Mouse (Mus musculus): Measurements from ENCODE around the gene Prkra.
"Not testable (repeated sequence)": the region's sequence is repeated elsewhere in the genome, so short reads cannot be mapped to it uniquely, and the experiment has no call there.

Prkra gene

DNA sequence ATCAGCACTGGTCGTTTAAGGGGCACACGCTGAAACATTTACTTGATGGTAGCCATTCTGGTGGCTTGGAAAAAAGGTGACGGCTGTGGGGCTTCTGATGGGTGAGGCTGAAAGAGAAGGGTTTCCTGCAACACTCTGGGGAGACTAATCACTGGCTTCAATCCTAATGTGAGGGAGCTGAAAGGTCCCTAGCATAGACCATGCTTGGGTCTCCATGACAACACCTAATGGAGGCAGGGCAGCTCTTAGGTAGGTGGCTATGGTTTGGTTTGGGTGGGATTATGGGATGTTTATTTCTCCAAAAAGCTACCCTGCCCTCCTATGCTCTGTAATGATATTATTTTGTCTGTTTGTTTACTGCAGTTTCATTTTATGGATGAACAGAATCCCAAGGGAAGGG is 7.6 kb upstream of the Prkra start:
- DNase-seq (ENCODE audit: low spot score): no peak

DNA sequence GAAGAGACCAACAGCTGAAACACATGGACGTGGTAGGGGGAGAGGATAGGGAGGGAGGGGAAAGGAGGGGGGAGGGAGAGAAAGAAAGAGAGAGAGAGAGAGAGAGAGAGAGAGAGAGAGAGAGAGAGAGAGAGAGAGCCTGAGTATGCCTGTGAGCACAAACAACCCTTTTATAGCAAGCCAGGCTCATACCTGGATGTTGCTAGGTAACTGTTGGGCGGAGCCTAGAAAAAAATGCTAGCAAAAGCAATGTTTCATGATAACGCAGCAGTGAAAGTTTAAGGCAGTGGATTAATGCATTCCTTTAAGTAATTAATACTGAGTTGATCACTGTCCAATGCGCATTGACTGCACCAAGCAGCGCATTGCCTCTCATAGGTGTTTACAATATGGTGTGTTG is 6.8 kb upstream of the Prkra start:
- no peak for DNase-seq (ENCODE audit: low spot score)

DNA sequence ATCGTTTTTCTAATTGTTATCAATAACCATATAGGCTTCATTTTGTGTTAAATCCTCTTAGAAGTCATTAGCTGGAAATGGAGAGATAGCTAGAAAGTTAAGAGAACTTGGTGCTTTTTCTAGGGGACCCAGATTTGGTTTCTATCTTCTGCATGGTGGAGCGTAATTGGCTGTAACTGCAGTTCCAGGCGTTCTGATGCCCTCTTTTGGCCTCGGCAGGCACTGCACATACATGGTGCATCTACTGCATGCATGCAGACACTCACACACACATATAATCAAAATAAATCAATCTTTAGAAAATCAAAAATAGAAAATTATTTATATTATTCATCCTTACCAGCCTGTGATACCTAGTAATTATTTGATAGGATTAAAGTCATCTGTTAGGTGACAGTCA is 5.3 kb upstream of the Prkra start:
- DNase-seq (ENCODE audit: low spot score): no peak

DNA sequence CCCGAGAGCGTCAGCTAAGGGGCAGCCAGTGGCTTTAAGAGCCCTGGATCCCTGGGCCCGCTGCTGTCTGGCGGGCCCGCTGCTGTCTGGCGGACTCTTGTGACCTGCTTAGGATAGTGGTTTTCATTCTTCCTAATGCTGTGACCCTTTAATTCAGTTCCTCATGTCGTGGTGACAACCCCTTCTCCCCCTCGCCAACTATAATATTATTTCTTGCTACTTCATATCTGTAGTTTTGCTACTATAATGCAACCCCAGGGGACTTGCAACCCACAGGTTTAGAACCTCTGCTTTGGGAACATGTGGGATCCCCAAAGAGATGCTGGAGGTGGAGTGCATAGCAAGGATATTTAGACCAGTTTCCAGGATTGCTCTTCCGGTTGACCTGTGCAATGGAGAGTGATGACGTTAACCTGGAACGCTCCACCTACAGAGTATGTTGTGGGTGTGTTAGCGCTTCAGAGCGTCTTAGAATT is 889 bp upstream of the Prkra start:
- DNase-seq (ENCODE audit: low spot score): no peak

DNA sequence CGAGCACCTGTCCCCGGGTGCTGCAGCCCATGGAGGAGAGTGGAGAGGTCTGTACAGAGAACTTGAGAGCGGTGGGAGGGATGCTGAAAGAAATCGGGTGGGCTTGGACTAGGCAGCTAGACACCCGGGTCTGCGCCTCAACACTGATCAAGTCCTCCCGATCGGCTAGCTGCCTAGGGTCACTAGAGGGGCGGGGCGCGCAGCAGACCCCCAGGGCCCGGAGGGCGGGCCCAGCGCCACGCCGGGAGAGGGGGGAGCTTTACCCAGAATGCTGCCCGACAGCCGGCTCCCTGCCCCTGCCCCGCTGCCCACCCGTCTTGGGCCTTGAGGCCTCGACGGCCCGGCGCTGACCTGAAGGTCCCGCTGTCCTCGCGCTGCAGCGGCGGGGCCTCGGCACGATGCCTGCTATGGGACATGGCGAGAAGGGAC is 360 bp downstream of the Prkra start:
- DNase-seq (ENCODE audit: low spot score): no peak

DNA sequence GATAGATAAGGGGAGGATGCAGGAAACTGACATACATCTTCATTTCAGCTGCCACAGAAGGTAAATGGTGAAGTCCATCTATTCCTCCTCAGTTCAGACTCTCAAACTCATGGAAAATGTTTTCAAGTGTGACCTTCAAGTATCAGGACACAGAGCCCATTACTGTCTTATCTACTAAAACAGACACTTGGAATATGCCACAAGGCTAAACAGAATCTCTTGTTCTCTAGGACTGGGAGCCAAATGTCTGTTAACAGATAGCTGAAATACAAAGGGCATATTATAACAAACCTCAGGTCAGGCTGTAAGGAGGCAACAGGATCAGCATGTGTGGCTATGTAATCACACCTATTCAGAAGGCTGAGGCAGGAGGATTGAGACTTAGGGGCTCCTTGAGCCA is 4.0 kb downstream of the Prkra start:
- DNase-seq (ENCODE audit: low spot score): no peak

DNA sequence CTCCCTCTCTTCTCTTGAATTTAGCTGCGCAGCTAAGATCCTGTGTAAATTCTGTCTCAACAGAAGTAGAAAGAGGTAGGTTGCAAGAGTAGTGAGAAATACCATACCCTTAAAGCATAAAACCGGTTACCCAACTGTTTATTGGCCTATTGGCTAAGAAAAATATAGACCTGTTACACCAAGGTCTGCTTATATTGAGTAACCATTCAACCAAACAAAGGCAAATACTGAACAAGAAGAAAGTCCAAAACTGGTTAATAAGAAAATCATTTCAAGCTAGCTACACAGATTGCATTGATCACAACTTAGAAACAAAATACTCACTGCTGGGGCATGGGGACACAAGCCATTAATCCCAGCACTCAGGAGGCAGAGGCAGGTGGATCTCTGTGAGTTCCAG is 8.2 kb downstream of the Prkra start:
- no peak for DNase-seq (ENCODE audit: low spot score)

DNA sequence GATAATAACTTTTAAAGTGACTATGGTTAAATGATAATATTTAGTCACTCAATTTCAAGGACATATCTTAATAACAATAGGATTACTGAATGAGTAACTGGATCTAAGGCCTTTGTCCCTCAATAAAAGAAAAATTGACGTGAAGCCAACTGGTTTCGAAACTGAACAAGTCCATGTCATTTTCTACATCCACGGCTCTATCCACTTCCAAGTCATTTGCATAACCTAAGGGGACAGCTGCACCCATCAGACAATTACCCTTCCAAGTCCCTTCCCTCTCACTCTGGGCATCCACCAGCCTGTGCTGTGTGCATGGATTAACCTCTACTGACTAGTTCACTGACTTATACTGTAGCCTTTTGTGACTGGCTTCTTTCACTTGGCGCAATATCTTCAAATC is 16.2 kb downstream of the Prkra start:
- no peak for DNase-seq (ENCODE audit: low spot score)

DNA sequence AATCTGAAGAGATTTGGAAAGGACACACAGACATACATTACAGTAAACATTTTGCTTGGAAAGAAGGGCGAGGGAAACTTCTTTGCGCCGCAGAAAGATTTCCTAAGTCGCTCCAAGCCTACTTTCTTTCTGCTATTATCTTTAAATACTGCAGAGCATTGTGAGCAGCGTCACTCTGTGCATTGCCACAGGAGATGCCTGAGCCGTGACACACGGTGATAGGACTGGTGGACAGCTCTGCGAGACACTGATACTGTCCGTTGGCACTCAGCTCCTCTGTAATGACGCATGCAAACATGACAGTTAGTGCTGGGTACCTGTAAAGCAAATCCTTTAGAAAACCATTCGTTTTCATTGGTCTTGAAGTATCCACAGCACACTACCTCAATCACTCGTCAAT is 17.5 kb downstream of the Prkra start:
- no peak for DNase-seq (ENCODE audit: low spot score)

DNA sequence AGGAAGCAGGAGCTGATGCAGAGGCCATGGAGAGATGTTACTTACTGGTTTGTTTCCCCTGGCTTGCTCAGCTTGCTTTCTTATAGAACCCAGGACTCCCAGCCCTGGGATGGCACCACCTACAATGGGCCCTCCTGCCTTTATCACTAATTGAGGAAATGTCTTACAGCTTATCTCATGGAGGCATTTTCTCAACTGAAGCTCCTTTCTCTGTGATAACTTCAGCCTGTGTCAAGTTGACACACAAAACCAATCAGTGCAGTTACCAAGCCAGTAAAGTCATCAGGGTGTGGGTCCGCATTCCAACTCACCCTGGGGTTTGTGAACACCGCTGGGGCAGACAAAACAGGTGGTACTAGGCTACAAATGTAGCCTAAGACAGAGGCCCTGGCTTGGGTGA is 25.5 kb downstream of the Prkra start:
- DNase-seq (ENCODE audit: low spot score): not testable (repeated sequence)

DNA sequence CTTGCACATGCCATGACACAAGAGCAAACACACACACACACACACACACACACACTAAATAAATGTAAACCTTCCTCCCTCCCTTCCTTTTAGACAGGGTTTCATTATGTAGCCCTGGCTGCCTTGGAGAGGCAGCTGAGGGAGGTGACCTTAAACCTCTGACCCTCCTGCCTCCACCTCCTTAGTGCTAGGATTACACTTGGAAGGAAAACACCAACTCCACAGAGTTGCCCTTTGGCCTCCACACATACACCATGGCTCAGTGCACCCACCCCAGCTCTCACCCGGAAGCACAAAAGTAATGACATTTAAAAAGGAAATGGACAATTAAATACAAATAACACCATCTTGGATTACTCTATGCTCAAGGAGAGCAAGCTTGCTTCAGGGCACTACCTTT is 26.1 kb downstream of the Prkra start:
- no peak for DNase-seq (ENCODE audit: low spot score)

DNA sequence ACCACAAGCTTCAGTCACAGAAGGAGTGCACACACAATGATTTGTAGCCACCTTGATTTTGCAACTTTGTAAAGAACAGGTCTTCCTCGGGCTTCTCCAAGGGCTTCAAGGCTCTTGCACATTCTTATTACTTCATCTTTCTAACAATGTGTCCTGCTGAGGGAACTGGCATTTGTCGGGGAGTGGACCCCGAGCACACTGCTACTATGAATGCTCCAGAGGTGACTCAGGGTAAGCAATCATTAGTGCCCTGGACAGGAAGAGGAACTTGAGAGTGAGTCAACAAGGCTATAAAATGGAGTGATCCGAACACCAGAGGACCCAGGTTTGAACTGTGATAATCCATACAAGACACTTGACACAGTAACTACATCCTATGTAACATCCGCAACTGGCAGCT is 27.6 kb downstream of the Prkra start:
- no peak for DNase-seq (ENCODE audit: low spot score)

DNA sequence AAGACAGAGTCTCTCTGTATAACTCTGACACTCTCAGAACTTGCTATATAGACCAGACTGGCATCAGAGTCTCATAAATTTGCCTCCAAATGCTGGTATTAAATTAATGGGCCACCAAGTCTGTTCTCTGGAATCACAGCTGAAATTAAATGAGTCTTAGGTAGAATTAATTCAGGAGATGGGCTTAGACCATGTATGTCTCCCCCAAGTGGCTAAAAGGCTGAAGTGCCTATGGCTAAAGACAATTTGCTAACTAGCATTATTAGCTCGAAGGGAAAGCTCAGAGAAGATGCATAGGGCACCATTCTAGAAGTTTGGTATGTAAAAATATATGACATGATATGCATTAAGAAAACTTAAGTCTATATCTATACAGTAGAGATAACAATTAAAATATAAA is 29.7 kb downstream of the Prkra start:
- DNase-seq (ENCODE audit: low spot score): peak; percentile 44

DNA sequence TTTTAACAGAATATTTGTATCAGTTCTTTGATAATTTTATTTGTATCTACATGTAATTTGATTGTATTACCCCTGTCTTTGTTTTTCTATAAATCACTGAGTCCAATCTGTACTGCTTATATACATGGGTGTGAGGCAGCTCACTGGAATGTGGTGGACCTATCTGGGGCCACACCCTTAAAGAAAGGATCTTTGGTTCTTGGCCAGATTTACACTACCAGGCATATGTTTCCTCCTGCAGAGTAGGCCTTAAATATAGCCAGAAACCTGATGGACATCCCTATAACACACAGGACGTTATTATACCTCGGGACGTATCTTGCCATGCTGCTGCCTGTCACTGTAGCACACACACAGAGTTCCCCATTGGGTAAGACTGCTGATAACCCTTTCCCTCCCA is 35.8 kb downstream of the Prkra start:
- no peak for DNase-seq (ENCODE audit: low spot score)

DNA sequence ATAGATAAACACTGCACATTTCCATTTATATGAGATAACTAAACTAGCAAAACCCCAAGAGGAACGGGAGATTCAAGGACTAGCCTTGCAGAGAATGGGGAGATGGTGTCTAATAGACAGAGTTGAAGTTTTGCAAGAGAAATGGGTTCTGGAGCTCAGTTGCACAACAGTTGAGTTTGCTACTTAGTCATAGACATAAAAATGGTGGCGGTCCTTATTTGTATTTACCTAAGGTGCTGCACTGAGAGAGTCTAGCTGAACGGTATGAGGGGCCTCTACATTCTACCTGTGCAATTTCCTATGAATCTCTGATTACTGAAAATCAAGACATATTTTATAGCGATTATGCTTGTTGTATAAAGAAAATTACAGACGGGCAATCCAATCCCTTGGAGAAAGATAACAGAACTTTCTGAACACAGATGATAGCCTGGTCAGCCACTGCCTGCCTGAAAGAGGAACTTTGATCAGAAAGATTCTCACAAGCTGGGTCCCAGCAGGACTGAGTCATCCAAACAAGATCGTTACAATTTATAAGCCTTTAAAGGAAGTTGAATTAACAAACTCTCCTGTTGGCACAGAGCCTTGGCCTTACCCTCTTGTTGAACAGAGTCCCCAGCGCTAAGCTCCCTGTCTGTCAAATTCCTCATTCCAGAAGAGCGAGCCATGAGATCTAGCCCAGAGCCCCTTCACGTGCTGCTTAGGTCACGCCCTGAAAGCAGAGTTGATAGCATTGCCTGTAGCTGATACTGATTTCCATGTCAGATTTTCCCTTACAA is 37.3 kb downstream of the Prkra start:
- no peak for DNase-seq (ENCODE audit: low spot score)

DNA sequence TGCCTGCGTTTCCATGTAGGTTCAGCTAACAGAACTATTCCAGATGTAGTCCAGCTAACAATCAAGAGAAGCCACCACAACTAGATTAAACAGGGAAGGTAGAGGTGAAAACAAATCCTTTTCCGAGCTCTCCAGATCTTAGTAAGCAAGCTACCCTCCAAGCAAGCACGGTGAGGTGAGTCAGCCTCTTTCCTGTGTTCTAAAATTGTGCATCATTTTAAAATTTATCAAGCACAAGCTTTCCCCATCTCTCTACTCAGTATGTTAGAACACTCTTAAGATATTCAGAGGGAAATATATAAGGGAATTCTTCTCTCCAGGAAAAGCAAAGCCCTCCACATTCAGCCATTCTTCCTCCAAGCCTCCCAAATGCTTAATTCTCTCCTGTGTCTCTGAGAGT is 41.1 kb downstream of the Prkra start:
- no peak for DNase-seq (ENCODE audit: low spot score)

DNA sequence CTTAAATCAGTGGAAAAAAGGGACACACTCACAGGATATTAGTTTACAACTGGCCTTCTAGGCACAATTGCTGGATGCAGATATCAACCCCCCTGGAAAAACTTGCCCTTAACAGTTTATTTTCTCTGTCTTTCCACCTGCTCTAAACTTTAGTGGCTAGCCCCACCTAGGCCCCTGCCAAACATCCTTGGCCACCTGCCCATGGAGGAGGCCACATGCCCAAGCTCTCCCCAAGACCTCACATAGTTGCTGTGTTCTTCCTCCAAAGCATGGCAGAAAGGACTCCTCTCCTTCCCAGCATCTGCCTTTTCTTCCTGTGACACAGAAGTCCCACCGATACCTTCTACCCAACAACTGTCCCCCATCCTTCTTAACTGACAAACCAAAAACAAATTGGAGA is 45.6 kb downstream of the Prkra start:
- DNase-seq (ENCODE audit: low spot score): no peak

DNA sequence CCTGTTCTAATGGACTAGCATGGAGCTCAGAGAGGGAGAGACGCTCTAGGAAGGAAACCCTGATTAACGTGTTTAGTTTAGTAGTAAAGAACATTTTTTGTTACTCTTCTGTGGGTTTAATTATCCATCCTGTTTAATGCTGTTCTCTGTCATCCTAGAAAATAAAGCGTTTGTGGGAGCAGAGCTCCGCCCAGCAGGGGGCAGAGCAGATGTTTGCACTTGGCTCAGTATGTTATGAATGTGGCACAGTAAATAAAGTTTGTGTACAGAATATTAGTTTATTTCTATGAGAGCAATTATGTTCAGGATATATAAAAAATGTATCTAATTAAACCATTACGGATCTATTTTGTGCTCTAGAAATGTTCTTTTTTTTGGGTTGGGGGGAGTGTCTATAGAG is 48.6 kb downstream of the Prkra start:
- DNase-seq (ENCODE audit: low spot score): peak; percentile 33

DNA sequence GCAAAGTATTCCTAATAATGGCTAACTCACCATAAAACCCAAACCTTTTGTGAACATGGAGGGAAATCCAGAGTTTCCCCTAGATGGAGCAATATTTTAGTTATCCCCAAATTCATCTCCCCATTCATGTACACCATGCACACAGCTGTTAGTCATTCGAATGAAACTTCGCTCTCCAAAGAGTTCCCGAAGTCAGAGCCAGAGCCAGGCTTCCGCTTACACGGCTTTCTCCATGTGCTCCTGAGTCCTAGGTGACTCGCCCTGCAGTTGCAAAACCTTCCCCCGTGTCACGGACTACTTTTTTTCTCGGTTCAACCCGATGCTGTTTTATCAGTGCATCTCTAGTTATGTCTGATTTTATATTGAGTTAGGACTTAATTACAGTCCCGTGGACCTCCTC is 50.3 kb downstream of the Prkra start:
- DNase-seq (ENCODE audit: low spot score): no peak

DNA sequence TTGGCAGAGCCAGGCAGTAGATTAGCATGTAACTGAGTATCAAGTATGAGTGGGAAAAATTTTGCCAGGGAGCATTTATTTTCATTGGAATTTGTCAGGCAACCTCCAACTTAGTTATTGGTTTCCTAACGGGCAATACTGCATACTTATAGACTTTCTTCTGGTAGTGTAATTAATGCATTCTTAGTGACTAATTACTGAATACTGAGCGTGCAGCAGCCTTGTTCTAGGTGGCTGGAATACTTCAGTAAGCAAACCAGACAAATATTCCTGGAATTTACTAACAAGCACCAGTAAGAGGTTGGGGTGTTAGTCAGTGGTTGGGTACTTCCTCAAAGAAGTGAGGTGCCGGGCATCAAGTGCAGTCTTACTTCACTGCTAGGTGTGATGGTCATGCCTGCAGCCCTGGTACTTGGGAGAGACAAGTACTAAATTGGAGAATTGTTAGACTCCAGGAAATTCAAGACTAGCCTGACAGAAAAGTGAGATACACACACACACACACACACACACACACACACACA is 55.4 kb downstream of the Prkra start:
- DNase-seq (ENCODE audit: low spot score): no peak

DNA sequence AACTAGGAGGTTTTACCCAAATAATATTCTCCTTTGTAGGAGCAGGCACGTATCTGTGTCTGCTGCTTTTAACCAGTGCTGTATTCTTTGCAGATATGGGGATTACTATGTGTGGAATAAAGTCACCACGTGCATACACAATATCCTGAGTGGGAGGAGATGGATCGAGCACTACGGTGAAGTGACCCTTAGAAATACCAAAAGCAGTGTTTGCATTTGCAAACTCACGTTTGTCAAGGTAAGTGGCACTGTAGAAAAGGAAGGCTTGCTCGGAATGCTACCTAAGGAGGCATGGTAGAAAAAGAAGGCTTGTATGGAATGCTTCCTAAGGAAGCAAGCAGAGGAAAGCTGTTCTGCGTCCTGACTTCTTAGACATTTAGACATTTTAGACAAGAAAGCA is 57.6 kb downstream of the Prkra start:
- DNase-seq (ENCODE audit: low spot score): no peak

DNA sequence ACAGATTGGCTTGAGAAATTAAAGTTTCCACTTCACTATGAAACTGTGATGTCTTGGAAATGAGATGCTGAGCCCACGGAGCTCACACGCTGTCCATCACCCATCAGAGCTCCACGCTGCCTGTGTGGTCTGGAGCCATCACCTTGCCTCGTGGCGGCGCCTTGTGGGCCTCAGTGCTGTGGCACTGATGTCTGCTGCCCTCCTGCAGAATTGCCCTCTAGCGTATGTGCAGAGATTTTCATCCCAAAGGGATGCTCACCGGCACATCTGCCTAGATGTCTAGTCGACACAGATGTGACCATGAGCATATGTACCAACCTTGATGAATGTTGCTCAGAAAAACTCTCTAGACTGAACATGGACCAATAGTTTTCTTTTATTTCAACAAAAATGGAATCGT is 60.9 kb downstream of the Prkra start:
- no peak for DNase-seq (ENCODE audit: low spot score)

DNA sequence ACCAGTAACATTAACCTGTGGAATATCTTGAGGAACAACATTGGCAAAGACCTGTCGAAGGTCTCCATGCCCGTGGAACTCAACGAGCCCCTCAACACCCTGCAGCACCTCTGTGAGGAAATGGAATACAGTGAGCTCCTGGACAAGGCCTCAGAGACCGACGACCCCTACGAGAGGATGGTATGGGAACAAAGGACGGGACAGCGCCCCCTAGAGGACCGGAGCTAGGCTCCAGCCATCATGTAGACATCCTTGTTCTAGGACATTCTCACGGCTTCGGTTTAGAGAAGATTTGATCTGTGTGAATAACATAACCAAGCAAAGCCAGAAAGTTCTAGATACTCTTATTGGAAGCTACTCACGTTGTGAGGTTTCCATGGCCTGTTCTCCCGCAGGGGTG is 62.7 kb downstream of the Prkra start:
- no peak for DNase-seq (ENCODE audit: low spot score)

All from layer of hippocampus, adult 11-12 months (tissue).